Mouse (Mus musculus) ovary, adult 18-20 months (tissue): ENCODE data around the gene Gtf2h2.
"Not testable (repeated sequence)": the region's sequence is repeated elsewhere in the genome, so short reads cannot be mapped to it uniquely, and the experiment has no call there.

Experiments used
- DNase-seq: peaks from one replicate; pipeline ENCODE4 v3.0.0; 2022; ENCODE audit warnings: low spot score, mixed read lengths

Gtf2h2 gene

GRCm38 (mm10) chr13:100490424-100490823 is 2.0 kb downstream of the Gtf2h2 start:
- DNase-seq, result no peak

GRCm38 (mm10) chr13:100483610-100484009 is 8.8 kb downstream of the Gtf2h2 start:
- DNase-seq, result no peak

GRCm38 (mm10) chr13:100463527-100464222 is 28.7 kb downstream of the Gtf2h2 start:
- DNase-seq, result no peak

GRCm38 (mm10) chr13:100461336-100461735 is 31.0 kb downstream of the Gtf2h2 start:
- DNase-seq, result no peak

GRCm38 (mm10) chr13:100452415-100453127 is 39.8 kb downstream of the Gtf2h2 start, which contains the start of gene Naip1:
Gene Naip1, minus strand, starts transcription at chr13:100452869.
- not testable (repeated sequence) for DNase-seq

- DNase-seq, result no peak
Observed at GRCm38 (mm10) chr13:100449495-100449894, 42.9 kb downstream of the Gtf2h2 start.

- DNase-seq, result no peak
Observed at GRCm38 (mm10) chr13:100440116-100440515, 52.3 kb downstream of the Gtf2h2 start.

GRCm38 (mm10) chr13:100438701-100439100 is 53.7 kb downstream of the Gtf2h2 start:
- no peak for DNase-seq

GRCm38 (mm10) chr13:100437322-100437825 is 55.0 kb downstream of the Gtf2h2 start:
- no peak for DNase-seq

GRCm38 (mm10) chr13:100436556-100437163 is 55.7 kb downstream of the Gtf2h2 start:
- not testable (repeated sequence) for DNase-seq

GRCm38 (mm10) chr13:100419958-100420357 is 72.4 kb downstream of the Gtf2h2 start:
- DNase-seq, result not testable (repeated sequence)

GRCm38 (mm10) chr13:100414428-100414827 is 78.0 kb downstream of the Gtf2h2 start:
- DNase-seq, result no peak
